Mouse (Mus musculus): ENCODE results near the gene Vmn2r106.

Vmn2r106 gene

DNA sequence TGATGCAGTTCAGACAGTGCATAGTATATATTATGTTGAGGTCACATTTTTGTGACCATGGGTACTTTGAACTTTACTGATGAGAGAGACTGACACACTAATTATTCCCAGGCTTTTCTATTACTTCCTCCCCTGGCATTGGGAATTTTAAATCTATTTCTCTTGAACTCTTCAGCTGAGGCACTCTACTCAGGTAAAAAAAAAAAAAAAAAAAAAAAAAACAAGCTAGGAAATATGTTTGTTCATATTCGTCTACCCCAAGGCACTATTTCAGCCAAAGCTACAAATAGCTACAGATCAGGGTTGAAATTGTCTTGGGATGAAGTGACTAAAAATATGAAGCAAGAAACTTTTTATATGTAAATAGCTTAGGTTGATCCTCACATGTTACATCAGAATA, at the start of gene Vmn2r106:
Gene Vmn2r106, minus strand, starts transcription at position 101 of the 400 bp plus-strand sequence.
- DNase-seq (ENCODE audit: low spot score in 2 of 2): no peak

DNA sequence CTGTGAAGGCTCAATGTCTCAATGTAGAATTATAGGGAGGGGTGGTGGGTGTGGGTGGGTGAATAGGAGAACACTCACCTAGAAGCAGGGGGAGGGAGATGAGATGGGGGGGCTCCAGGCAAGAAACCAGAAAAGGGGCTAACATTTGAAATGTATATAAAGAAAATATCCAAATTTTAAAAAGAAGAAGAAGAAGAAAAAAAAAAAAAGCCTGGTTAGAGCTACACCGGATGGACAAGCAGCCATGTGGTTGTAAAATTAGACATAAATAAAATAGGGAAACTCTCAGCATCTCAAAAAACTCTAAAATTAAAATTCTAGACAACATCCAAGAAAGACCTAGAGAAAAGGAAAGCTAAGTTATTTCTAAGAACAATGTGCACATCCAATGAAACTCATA, 20.4 kb upstream of the Vmn2r106 start:
- no peak for DNase-seq (ENCODE audit: low spot score in 2 of 2)

DNA sequence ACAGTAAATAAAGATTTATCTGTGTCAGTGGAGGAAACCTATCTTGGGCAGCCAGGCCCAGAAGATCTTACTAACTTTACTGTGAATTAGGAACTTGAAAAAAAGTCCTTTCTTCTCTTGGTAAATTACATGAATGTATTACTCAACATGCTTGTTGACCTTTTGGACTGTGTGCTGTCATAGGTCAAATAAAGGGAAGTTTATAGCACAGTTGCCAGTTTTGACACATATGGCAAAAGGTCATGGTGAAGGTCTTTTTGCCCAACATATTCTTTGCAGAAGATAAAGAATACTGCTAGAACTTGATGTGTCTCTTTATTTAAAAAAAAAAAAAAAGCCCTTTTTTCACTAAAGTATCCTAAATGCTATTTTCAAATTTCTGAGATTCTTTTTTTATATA, 1.6 kb upstream of the Vmn2r106 start:
- no peak for DNase-seq (ENCODE audit: low spot score in 2 of 2)

- no peak for DNase-seq (ENCODE audit: low spot score in 2 of 2)
Observed at GRCm38 (mm10) chr17:20255522-20255921, 29.8 kb downstream of the Vmn2r106 start.

DNA sequence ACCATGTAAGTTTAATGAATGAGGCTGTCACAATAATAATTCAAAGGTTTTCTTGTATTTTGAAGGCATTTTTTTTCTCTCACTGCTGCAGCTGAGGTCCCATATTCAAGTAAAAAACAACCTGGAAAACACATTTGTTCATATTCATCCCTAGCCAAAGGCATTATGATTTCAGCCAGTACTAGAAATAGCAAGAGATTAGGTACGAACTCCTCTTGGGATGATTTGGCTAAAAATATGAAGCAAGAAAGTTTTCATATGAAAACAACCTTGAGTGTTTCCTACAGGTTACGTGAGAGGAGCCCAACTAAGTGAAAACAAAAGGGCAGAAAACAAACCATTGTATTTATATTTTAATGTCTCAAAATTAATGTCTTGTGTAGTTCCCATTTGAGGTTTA, 50.4 kb downstream of the Vmn2r106 start, which contains the start of gene Vmn2r105:
Gene Vmn2r105, minus strand, starts transcription at position 101 of the 400 bp plus-strand sequence.
- no peak for DNase-seq (ENCODE audit: low spot score in 2 of 2)

Measured in thymus, postnatal 10 days (tissue).